Mouse (Mus musculus) embryo, embryonic 11.5 days (tissue): ENCODE data around the gene Otor.

ENCODE experiments used
- DNase-seq: peaks from one replicate; pipeline ENCODE4 v3.0.0-alpha.2; 2012; ENCODE audit warnings: low read depth, low spot score

The Otor gene

GRCm38 (mm10) chr2:143078198-143078851 lies at the start of gene Otor:
Gene Otor (plus strand): TSS chr2:143078473.
- DNase-seq = no peak

- no peak for DNase-seq
Observed at GRCm38 (mm10) chr2:143031283-143031682, 47.0 kb upstream of the Otor start.

- DNase-seq = no peak
Observed at GRCm38 (mm10) chr2:143032378-143033255, 45.7 kb upstream of the Otor start.

GRCm38 (mm10) chr2:143034350-143035085 lies 43.8 kb upstream of the Otor start:
- no peak for DNase-seq

- no peak for DNase-seq
Observed at GRCm38 (mm10) chr2:143035086-143035593, 43.1 kb upstream of the Otor start.

GRCm38 (mm10) chr2:143041596-143041995 lies 36.7 kb upstream of the Otor start:
- no peak for DNase-seq

- DNase-seq = no peak
Observed at GRCm38 (mm10) chr2:143055251-143055650, 23.0 kb upstream of the Otor start.

GRCm38 (mm10) chr2:143056736-143057135 lies 21.5 kb upstream of the Otor start:
- no peak for DNase-seq

- DNase-seq = no peak
Observed at GRCm38 (mm10) chr2:143062432-143062811, 15.9 kb upstream of the Otor start.

- peak; percentile 88 for DNase-seq
Observed at GRCm38 (mm10) chr2:143062812-143063792, 15.2 kb upstream of the Otor start, which contains the start of gene Snrpb2. Gene Snrpb2 (plus strand): TSS chr2:143063039.

- DNase-seq = no peak
Observed at GRCm38 (mm10) chr2:143065914-143066313, 12.4 kb upstream of the Otor start.

GRCm38 (mm10) chr2:143081693-143082092 lies 3.4 kb downstream of the Otor start:
- DNase-seq = no peak

- no peak for DNase-seq
Observed at GRCm38 (mm10) chr2:143084852-143085397, 6.7 kb downstream of the Otor start.

- DNase-seq = no peak
Observed at GRCm38 (mm10) chr2:143089866-143090265, 11.6 kb downstream of the Otor start.

GRCm38 (mm10) chr2:143093726-143094125 lies 15.5 kb downstream of the Otor start:
- DNase-seq = peak; percentile 48

- no peak for DNase-seq
Observed at GRCm38 (mm10) chr2:143094761-143095160, 16.5 kb downstream of the Otor start.

GRCm38 (mm10) chr2:143097170-143097569 lies 18.9 kb downstream of the Otor start:
- DNase-seq = no peak

- peak; percentile 41 for DNase-seq
Observed at GRCm38 (mm10) chr2:143113859-143114258, 35.6 kb downstream of the Otor start.

GRCm38 (mm10) chr2:143114716-143115115 lies 36.4 kb downstream of the Otor start:
- DNase-seq = no peak

GRCm38 (mm10) chr2:143117453-143117852 lies 39.2 kb downstream of the Otor start:
- DNase-seq = no peak
